Mouse (Mus musculus): ENCODE data around the gene Card19. TPM values are rescaled to one million over a fixed set of nuclear protein-coding genes. Genes with fewer than 3 reads are reported as not detected.

Gene Card19
- polyA plus RNA-seq, 1 experiment, result 53.3 TPM

- WGBS, result 94% methylated on average over 9 of the region's 9 CpGs
- Histone ChIP-seq H3K27me3 (ENCODE audit: control insufficient read depth, insufficient read depth, low read length) (no peaks in the 10 kb centered on the region), H3K4me1 (ENCODE audit: control insufficient read depth, insufficient read depth, low read length) (no peaks in the 10 kb centered on the region; the same call in 1 of the 2 replicates), H3K4me3 (replicated peaks; ENCODE audit: insufficient read depth, low read depth, low read length) (no peak overlapping the region), H3K27ac (ENCODE audit: insufficient read depth, low read length) (no peak overlapping the region)
- TF ChIP-seq POLR2A (IDR thresholded peaks at IDR 0.05; ENCODE audit: borderline replicate concordance, insufficient read depth, low read length) (no peak), CTCF (IDR thresholded peaks at IDR 0.05; ENCODE audit: borderline replicate concordance, insufficient read depth, low read depth, low read length) (no peak)
- no peak for DNase-seq
Measured at GRCm38 (mm10) chr13:49198734-49199133, 17.1 kb downstream of the Card19 start.

- TF ChIP-seq POLR2A (IDR thresholded peaks at IDR 0.05; ENCODE audit: borderline replicate concordance, insufficient read depth, low read length), result no peak
- TF ChIP-seq CTCF (IDR thresholded peaks at IDR 0.05; ENCODE audit: borderline replicate concordance, insufficient read depth, low read depth, low read length), result no peak
- Histone ChIP-seq H3K27me3 (ENCODE audit: control insufficient read depth, insufficient read depth, low read length) (no peaks in the 10 kb centered on the region), H3K27ac (ENCODE audit: insufficient read depth, low read length) (no peak overlapping the region), H3K4me3 (replicated peaks; ENCODE audit: insufficient read depth, low read depth, low read length) (no peak overlapping the region), H3K4me1 (ENCODE audit: control insufficient read depth, insufficient read depth, low read length) (no peaks in the 10 kb centered on the region; the same call in 1 of the 2 replicates)
- WGBS, result 33% methylated on average over 6 of the region's 6 CpGs
- DNase-seq, result no peak
Measured at GRCm38 (mm10) chr13:49196766-49197165, 19.1 kb downstream of the Card19 start.

- Histone ChIP-seq H3K4me1 (ENCODE audit: control insufficient read depth, insufficient read depth, low read length) (no peaks in the 10 kb centered on the region; the same call in 1 of the 2 replicates), H3K27me3 (ENCODE audit: control insufficient read depth, insufficient read depth, low read length) (no peaks in the 10 kb centered on the region), H3K27ac (ENCODE audit: insufficient read depth, low read length) (no peak overlapping the region), H3K4me3 (replicated peaks; ENCODE audit: insufficient read depth, low read depth, low read length) (no peak overlapping the region)
- 78% methylated on average over 5 of the region's 5 CpGs for WGBS
- TF ChIP-seq POLR2A (IDR thresholded peaks at IDR 0.05; ENCODE audit: borderline replicate concordance, insufficient read depth, low read length) (no peak), CTCF (IDR thresholded peaks at IDR 0.05; ENCODE audit: borderline replicate concordance, insufficient read depth, low read depth, low read length) (no peak)
- DNase-seq, result no peak
Measured at GRCm38 (mm10) chr13:49196211-49196610, 19.6 kb downstream of the Card19 start.

- WGBS, result 91% methylated on average over 7 of the region's 7 CpGs
- Histone ChIP-seq H3K27ac (ENCODE audit: insufficient read depth, low read length) (no peak overlapping the region), H3K27me3 (ENCODE audit: control insufficient read depth, insufficient read depth, low read length) (no peaks in the 10 kb centered on the region), H3K4me3 (replicated peaks; ENCODE audit: insufficient read depth, low read depth, low read length) (no peak overlapping the region), H3K4me1 (ENCODE audit: control insufficient read depth, insufficient read depth, low read length) (no peaks in the 10 kb centered on the region; the same call in 1 of the 2 replicates)
- no peak for TF ChIP-seq CTCF (IDR thresholded peaks at IDR 0.05; ENCODE audit: borderline replicate concordance, insufficient read depth, low read depth, low read length)
- no peak for TF ChIP-seq POLR2A (IDR thresholded peaks at IDR 0.05; ENCODE audit: borderline replicate concordance, insufficient read depth, low read length)
- DNase-seq, result no peak
Measured at GRCm38 (mm10) chr13:49195651-49196050, 20.2 kb downstream of the Card19 start.

- TF ChIP-seq CTCF (IDR thresholded peaks at IDR 0.05; ENCODE audit: borderline replicate concordance, insufficient read depth, low read depth, low read length) (no peak), POLR2A (IDR thresholded peaks at IDR 0.05; ENCODE audit: borderline replicate concordance, insufficient read depth, low read length) (no peak)
- H3K4me3 ChIP-seq (replicated peaks; ENCODE audit: insufficient read depth, low read depth, low read length), result no peak overlapping the region
- no peak overlapping the region for H3K27ac ChIP-seq (ENCODE audit: insufficient read depth, low read length)
- H3K4me1 ChIP-seq (ENCODE audit: control insufficient read depth, insufficient read depth, low read length), result peaks cover 3% of the 10 kb centered on the region
- H3K27me3 ChIP-seq (ENCODE audit: control insufficient read depth, insufficient read depth, low read length), result no peaks in the 10 kb centered on the region
- WGBS, result 95% methylated on average over 13 of the region's 13 CpGs
- no peak for DNase-seq
Measured at GRCm38 (mm10) chr13:49194811-49195210, 21.0 kb downstream of the Card19 start.

GRCm38 (mm10) chr13:49193650-49194049 lies 22.2 kb downstream of the Card19 start:
- no peaks in the 10 kb centered on the region for H3K27me3 ChIP-seq (ENCODE audit: control insufficient read depth, insufficient read depth, low read length)
- TF ChIP-seq POLR2A (IDR thresholded peaks at IDR 0.05; ENCODE audit: borderline replicate concordance, insufficient read depth, low read length), result no peak
- TF ChIP-seq CTCF (IDR thresholded peaks at IDR 0.05; ENCODE audit: borderline replicate concordance, insufficient read depth, low read depth, low read length), result no peak
- peaks cover 9% of the 10 kb centered on the region for H3K4me1 ChIP-seq (ENCODE audit: control insufficient read depth, insufficient read depth, low read length)
- no peak overlapping the region for H3K4me3 ChIP-seq (replicated peaks; ENCODE audit: insufficient read depth, low read depth, low read length)
- DNase-seq, result no peak
- 95% methylated on average over 17 of the region's 17 CpGs for WGBS
- no peak overlapping the region for H3K27ac ChIP-seq (ENCODE audit: insufficient read depth, low read length)

- WGBS, result 75% methylated on average over 16 of the region's 16 CpGs
- no peak for DNase-seq
- Histone ChIP-seq H3K4me1 (ENCODE audit: control insufficient read depth, insufficient read depth, low read length) (peaks cover 9% of the 10 kb centered on the region), H3K27me3 (ENCODE audit: control insufficient read depth, insufficient read depth, low read length) (no peaks in the 10 kb centered on the region), H3K27ac (ENCODE audit: insufficient read depth, low read length) (no peak overlapping the region), H3K4me3 (replicated peaks; ENCODE audit: insufficient read depth, low read depth, low read length) (no peak overlapping the region)
- TF ChIP-seq POLR2A (IDR thresholded peaks at IDR 0.05; ENCODE audit: borderline replicate concordance, insufficient read depth, low read length) (no peak), CTCF (IDR thresholded peaks at IDR 0.05; ENCODE audit: borderline replicate concordance, insufficient read depth, low read depth, low read length) (no peak)
Measured at GRCm38 (mm10) chr13:49192156-49192855, 23.5 kb downstream of the Card19 start.

- Histone ChIP-seq H3K4me1 (ENCODE audit: control insufficient read depth, insufficient read depth, low read length) (peaks cover 14% of the 10 kb centered on the region), H3K4me3 (replicated peaks; ENCODE audit: insufficient read depth, low read depth, low read length) (no peak overlapping the region), H3K27ac (ENCODE audit: insufficient read depth, low read length) (no peak overlapping the region), H3K27me3 (ENCODE audit: control insufficient read depth, insufficient read depth, low read length) (no peaks in the 10 kb centered on the region)
- WGBS, result 82% methylated on average over 5 of the region's 5 CpGs
- DNase-seq, result no peak
- TF ChIP-seq CTCF (IDR thresholded peaks at IDR 0.05; ENCODE audit: borderline replicate concordance, insufficient read depth, low read depth, low read length) (no peak), POLR2A (IDR thresholded peaks at IDR 0.05; ENCODE audit: borderline replicate concordance, insufficient read depth, low read length) (no peak)
Measured at GRCm38 (mm10) chr13:49191673-49192035, 24.2 kb downstream of the Card19 start.
